Mouse (Mus musculus) neural tube, postnatal 0 days (tissue): ENCODE data around the gene Osbpl6. TPM values are rescaled to one million over a fixed set of nuclear protein-coding genes. Genes with fewer than 3 reads are reported as not detected.

Experiments
- microRNA-seq: library from miRNA; unstranded; fragments of <30 nt; microRNA quantifications from one replicate; pipeline ENCODE4, GENCODE M21; 2016
- polyA plus RNA-seq: library from polyadenylated mRNA; unstranded; fragments of >200 nt; fragmentation: Nextera tagmentation; extraction: Ambion mirVana; gene quantifications from 2 replicates; pipeline ENCODE4 v1.2.1, GENCODE M21; 2015

The Osbpl6 gene
- polyA plus RNA-seq: 35.4 and 37.4 TPM in 2 replicates

DNA sequence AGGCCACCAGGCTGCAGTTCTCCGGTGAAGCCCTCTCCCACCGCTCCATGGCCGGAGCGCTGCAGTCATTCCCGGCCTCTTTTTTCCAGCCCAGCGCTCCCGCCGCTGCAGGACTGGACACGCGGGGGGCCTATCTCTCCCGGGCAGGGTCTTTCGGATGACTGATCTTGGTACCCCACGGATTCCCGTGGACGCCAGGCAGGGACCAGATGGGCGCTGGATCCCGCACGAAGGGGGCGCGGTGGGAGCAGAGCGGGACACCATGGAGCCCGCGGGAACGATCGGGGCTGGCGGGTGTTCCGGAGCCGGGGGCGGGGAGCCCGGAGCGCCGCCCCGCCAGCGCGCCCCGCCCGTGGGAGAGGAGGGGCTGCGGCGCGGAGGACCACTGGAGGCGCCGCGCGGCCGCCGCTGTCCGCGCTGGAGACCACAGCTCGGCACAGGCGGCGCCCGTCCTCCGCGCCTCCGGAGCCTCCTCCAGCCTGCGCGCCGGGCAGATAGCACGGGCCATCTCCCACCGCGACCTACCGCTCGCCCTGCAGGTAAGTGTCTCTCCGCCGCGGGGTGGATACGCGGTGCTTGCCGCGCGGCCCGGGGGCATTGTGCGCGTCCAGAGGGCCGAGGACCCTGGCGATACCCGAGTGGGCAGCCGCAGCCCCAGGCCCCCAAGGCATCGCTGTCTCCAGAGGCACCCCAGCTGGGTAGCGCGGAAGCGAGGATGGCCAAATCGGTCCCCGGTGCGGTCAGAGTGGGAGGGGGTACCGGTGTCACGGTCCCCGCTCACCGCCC is at the start of gene Osbpl6:
Osbpl6 (plus strand) TSS at position 358 of the 786 bp plus-strand sequence.

DNA sequence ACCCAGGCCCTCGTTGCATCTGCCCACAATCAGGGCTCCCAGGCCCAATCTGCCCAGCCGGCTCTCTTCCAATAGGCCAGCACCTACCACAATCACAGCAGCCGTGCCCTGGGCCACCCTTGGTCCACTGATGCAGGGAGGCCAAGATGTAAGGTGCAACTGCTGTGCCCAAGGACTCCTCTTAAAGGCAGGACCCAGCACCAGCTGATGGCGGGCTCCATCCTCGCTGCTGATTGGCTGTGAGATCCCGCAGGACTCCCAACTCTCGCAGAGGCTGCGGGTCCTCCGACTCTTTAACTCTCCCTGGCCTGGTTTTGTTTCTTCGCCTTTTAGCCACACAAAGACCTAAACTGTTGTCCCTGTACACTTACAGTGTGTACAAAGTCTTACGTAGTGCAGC is 46.1 kb upstream of the Osbpl6 start, which contains the start of gene Cyct:
Cyct (minus strand) TSS at position 225 of the 400 bp plus-strand sequence.

DNA sequence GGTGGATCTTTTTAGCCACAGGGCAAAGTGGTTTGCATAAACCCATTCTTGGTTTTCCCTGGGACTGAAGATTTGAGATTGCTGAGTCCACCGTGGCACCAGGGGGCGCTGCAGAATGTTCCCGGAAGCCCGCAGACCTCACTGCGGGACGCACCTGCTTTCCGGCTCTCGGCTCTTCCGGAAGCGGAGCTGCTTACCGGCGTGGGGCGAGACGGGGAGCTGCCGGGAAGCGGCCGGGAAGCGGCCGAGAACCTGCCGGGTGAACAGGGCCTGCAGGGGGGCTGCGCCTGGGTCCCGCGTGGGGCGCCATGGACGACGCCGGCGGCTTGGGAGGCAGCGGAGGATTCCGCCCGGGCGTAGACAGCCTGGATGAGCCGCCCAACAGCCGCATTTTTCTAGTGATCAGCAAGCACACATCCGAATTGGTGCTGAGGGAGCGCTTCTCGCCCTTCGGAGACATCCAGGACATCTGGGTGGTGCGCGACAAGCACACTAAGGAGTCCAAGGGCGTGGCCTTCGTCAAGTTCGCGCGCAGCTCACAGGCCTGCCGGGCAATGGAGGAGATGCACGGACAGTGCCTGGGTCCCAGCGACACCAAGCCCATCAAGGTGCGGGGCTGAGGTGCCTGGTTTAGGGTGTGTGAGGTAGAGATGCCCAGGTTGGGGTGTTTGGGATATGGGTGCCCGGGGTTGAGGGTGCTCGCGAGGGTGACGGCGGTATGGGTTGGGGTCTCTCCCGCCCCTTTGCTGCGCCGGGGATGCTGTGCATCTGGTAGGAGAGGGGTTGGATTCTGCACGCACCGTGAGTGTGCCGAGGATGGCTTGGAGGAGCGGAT is 36.3 kb upstream of the Osbpl6 start, which contains the start of gene Rbm45:
Rbm45 (plus strand) TSS at position 164 of the 835 bp plus-strand sequence.

GRCm38 (mm10) chr2:76647883-76648570 is 241.7 kb downstream of the Osbpl6 start, which contains the start of the genes Prkra and Pjvk:
Gene Prkra (minus strand): TSS chr2:76648015.
Gene Pjvk (plus strand): TSS chr2:76648476.

Small RNAs within 50 kb of the gene (microRNA-seq; reads per million reads assigned to microRNA genes)
- not detected for gene Gm23164

Other genes starting within 250 kb of the Osbpl6 start
- 3.1 and 3.9 TPM in 2 replicates for gene Pde11a, start 67.7 kb upstream of the Osbpl6 start, polyA plus RNA-seq
- not detected in 2 replicates for gene Cyct, start 46.1 kb upstream of the Osbpl6 start, polyA plus RNA-seq
- gene Rbm45, start 36.5 kb upstream of the Osbpl6 start, polyA plus RNA-seq: 12.2 TPM in 2 replicates
- gene Prkra, start 241.5 kb downstream of the Osbpl6 start, polyA plus RNA-seq: 77.9 and 80.0 TPM in 2 replicates
- gene Pjvk, start 242.0 kb downstream of the Osbpl6 start, polyA plus RNA-seq: 0.37 and 0.43 TPM in 2 replicates